Mouse (Mus musculus): ENCODE measurements at regions not wholly inside any gene's neighbourhood (a gene's known extent, or its start where the extent isn't known, plus 50 kb on each side); places are given as distances from the start of the nearest gene placed in this dataset.

GRCm38 (mm10) chr13:45275391-45275790 is 114.2 kb upstream of the Mylip start:
- no peak for ATAC-seq (replicated peaks; ENCODE audit: insufficient number of reproducible peaks, low FRiP score, low TSS enrichment)
- no peaks in the 10 kb centered on the region for H3K9me3 ChIP-seq (replicated peaks; ENCODE audit: control insufficient read depth, low read length)
- no peaks in the 10 kb centered on the region for H3K36me3 ChIP-seq (ENCODE audit: control insufficient read depth, insufficient read depth, low read length)
- no peak overlapping the region for H3K4me2 ChIP-seq
- H3K27me3 ChIP-seq (ENCODE audit: control insufficient read depth, insufficient read depth, low read length): no peaks in the 10 kb centered on the region
- no peak overlapping the region for H3K4me3 ChIP-seq (ENCODE audit: low read depth, low read length)
- H3K27ac ChIP-seq (ENCODE audit: low read depth, low read length): no peak overlapping the region
- peaks cover 12% of the 10 kb centered on the region for H3K4me1 ChIP-seq (ENCODE audit: control insufficient read depth, insufficient read depth, low read length)
- WGBS (ENCODE audit: insufficient replicate concordance): 51% methylated on average over 5 of the region's 5 CpGs
- no peak overlapping the region for H3K9ac ChIP-seq (ENCODE audit: low read depth, low read length)

- Histone ChIP-seq H3K36me3 (ENCODE audit: control insufficient read depth, insufficient read depth, low read length) (no peaks in the 10 kb centered on the region), H3K27me3 (ENCODE audit: control insufficient read depth, insufficient read depth, low read length) (no peaks in the 10 kb centered on the region), H3K4me3 (ENCODE audit: low read depth, low read length) (no peak overlapping the region), H3K27ac (ENCODE audit: low read depth, low read length) (no peak overlapping the region), H3K9ac (ENCODE audit: low read depth, low read length) (no peak overlapping the region), H3K4me1 (ENCODE audit: control insufficient read depth, insufficient read depth, low read length) (peaks cover 12% of the 10 kb centered on the region), H3K4me2 (no peak overlapping the region), H3K9me3 (replicated peaks; ENCODE audit: control insufficient read depth, low read length) (no peaks in the 10 kb centered on the region)
- no peak for ATAC-seq (replicated peaks; ENCODE audit: insufficient number of reproducible peaks, low FRiP score, low TSS enrichment)
- WGBS (ENCODE audit: insufficient replicate concordance): 59% methylated on average over 7 of the region's 7 CpGs
Measured at GRCm38 (mm10) chr13:45277842-45278416, 111.6 kb upstream of the Mylip start.

- no peaks in the 10 kb centered on the region for H3K36me3 ChIP-seq (ENCODE audit: control insufficient read depth, insufficient read depth, low read length)
- no peaks in the 10 kb centered on the region for H3K4me1 ChIP-seq (ENCODE audit: control insufficient read depth, insufficient read depth, low read length)
- H3K4me3 ChIP-seq (ENCODE audit: low read depth, low read length): no peak overlapping the region
- H3K4me2 ChIP-seq: no peak overlapping the region
- no peak for ATAC-seq (replicated peaks; ENCODE audit: insufficient number of reproducible peaks, low FRiP score, low TSS enrichment)
- no peak overlapping the region for H3K9ac ChIP-seq (ENCODE audit: low read depth, low read length)
- 81% methylated on average over 8 of the region's 8 CpGs for WGBS (ENCODE audit: insufficient replicate concordance)
- H3K27me3 ChIP-seq (ENCODE audit: control insufficient read depth, insufficient read depth, low read length): no peaks in the 10 kb centered on the region
- H3K9me3 ChIP-seq (replicated peaks; ENCODE audit: control insufficient read depth, low read length): no peaks in the 10 kb centered on the region
- H3K27ac ChIP-seq (ENCODE audit: low read depth, low read length): no peak overlapping the region
Measured at GRCm38 (mm10) chr13:45281106-45281505, 108.4 kb upstream of the Mylip start.

- ATAC-seq (replicated peaks; ENCODE audit: insufficient number of reproducible peaks, low FRiP score, low TSS enrichment): no peak
Measured at GRCm38 (mm10) chr13:45286651-45287050, 102.9 kb upstream of the Mylip start.

GRCm38 (mm10) chr13:45287217-45287616 is 102.3 kb upstream of the Mylip start:
- H3K4me3 ChIP-seq (ENCODE audit: low read depth, low read length): no peak overlapping the region
- no peak overlapping the region for H3K9ac ChIP-seq (ENCODE audit: low read depth, low read length)
- ATAC-seq (replicated peaks; ENCODE audit: insufficient number of reproducible peaks, low FRiP score, low TSS enrichment): no peak
- no peak overlapping the region for H3K4me2 ChIP-seq
- H3K4me1 ChIP-seq (ENCODE audit: control insufficient read depth, insufficient read depth, low read length): no peaks in the 10 kb centered on the region
- no peaks in the 10 kb centered on the region for H3K27me3 ChIP-seq (ENCODE audit: control insufficient read depth, insufficient read depth, low read length)
- H3K36me3 ChIP-seq (ENCODE audit: control insufficient read depth, insufficient read depth, low read length): no peaks in the 10 kb centered on the region
- H3K9me3 ChIP-seq (replicated peaks; ENCODE audit: control insufficient read depth, low read length): no peaks in the 10 kb centered on the region
- no peak overlapping the region for H3K27ac ChIP-seq (ENCODE audit: low read depth, low read length)
- 84% methylated on average over 4 of the region's 4 CpGs for WGBS (ENCODE audit: insufficient replicate concordance)

More at GRCm38 (mm10) chr13:45286651-45287050, 102.9 kb upstream of the Mylip start:
- no peaks in the 10 kb centered on the region for H3K9me3 ChIP-seq (replicated peaks; ENCODE audit: control insufficient read depth, low read length)
- H3K4me3 ChIP-seq (ENCODE audit: low read depth, low read length): no peak overlapping the region
- H3K4me2 ChIP-seq: no peak overlapping the region
- H3K4me1 ChIP-seq (ENCODE audit: control insufficient read depth, insufficient read depth, low read length): no peaks in the 10 kb centered on the region
- no peaks in the 10 kb centered on the region for H3K27me3 ChIP-seq (ENCODE audit: control insufficient read depth, insufficient read depth, low read length)
- no peak overlapping the region for H3K27ac ChIP-seq (ENCODE audit: low read depth, low read length)
- no peaks in the 10 kb centered on the region for H3K36me3 ChIP-seq (ENCODE audit: control insufficient read depth, insufficient read depth, low read length)
- 83% methylated on average over 2 of the region's 2 CpGs for WGBS (ENCODE audit: insufficient replicate concordance)
- H3K9ac ChIP-seq (ENCODE audit: low read depth, low read length): no peak overlapping the region

- H3K4me2 ChIP-seq: no peak overlapping the region
- no peak for ATAC-seq (replicated peaks; ENCODE audit: insufficient number of reproducible peaks, low FRiP score, low TSS enrichment)
- H3K27ac ChIP-seq (ENCODE audit: low read depth, low read length): no peak overlapping the region
- 90% methylated on average over 11 of the region's 11 CpGs for WGBS (ENCODE audit: insufficient replicate concordance)
- H3K9me3 ChIP-seq (replicated peaks; ENCODE audit: control insufficient read depth, low read length): no peaks in the 10 kb centered on the region
- H3K4me3 ChIP-seq (ENCODE audit: low read depth, low read length): no peak overlapping the region
- no peak overlapping the region for H3K9ac ChIP-seq (ENCODE audit: low read depth, low read length)
- H3K36me3 ChIP-seq (ENCODE audit: control insufficient read depth, insufficient read depth, low read length): no peaks in the 10 kb centered on the region
- no peaks in the 10 kb centered on the region for H3K4me1 ChIP-seq (ENCODE audit: control insufficient read depth, insufficient read depth, low read length)
- no peaks in the 10 kb centered on the region for H3K27me3 ChIP-seq (ENCODE audit: control insufficient read depth, insufficient read depth, low read length)
Measured at GRCm38 (mm10) chr13:45289976-45290375, 99.6 kb upstream of the Mylip start.

- Histone ChIP-seq H3K4me2 (no peak overlapping the region), H3K4me3 (ENCODE audit: low read depth, low read length) (no peak overlapping the region), H3K27me3 (ENCODE audit: control insufficient read depth, insufficient read depth, low read length) (no peaks in the 10 kb centered on the region), H3K27ac (ENCODE audit: low read depth, low read length) (no peak overlapping the region), H3K36me3 (ENCODE audit: control insufficient read depth, insufficient read depth, low read length) (no peaks in the 10 kb centered on the region), H3K9me3 (replicated peaks; ENCODE audit: control insufficient read depth, low read length) (no peaks in the 10 kb centered on the region), H3K4me1 (ENCODE audit: control insufficient read depth, insufficient read depth, low read length) (no peaks in the 10 kb centered on the region), H3K9ac (ENCODE audit: low read depth, low read length) (no peak overlapping the region)
- no peak for ATAC-seq (replicated peaks; ENCODE audit: insufficient number of reproducible peaks, low FRiP score, low TSS enrichment)
- 82% methylated on average over 10 of the region's 10 CpGs for WGBS (ENCODE audit: insufficient replicate concordance)
Measured at GRCm38 (mm10) chr13:45294691-45295090, 94.9 kb upstream of the Mylip start.

GRCm38 (mm10) chr13:45300610-45301009 is 88.9 kb upstream of the Mylip start:
- Histone ChIP-seq H3K9ac (ENCODE audit: low read depth, low read length) (no peak overlapping the region), H3K4me2 (no peak overlapping the region), H3K4me1 (ENCODE audit: control insufficient read depth, insufficient read depth, low read length) (no peaks in the 10 kb centered on the region), H3K9me3 (replicated peaks; ENCODE audit: control insufficient read depth, low read length) (no peaks in the 10 kb centered on the region), H3K27me3 (ENCODE audit: control insufficient read depth, insufficient read depth, low read length) (no peaks in the 10 kb centered on the region), H3K4me3 (ENCODE audit: low read depth, low read length) (no peak overlapping the region), H3K27ac (ENCODE audit: low read depth, low read length) (no peak overlapping the region), H3K36me3 (ENCODE audit: control insufficient read depth, insufficient read depth, low read length) (no peaks in the 10 kb centered on the region)
- 84% methylated on average over 8 of the region's 8 CpGs for WGBS (ENCODE audit: insufficient replicate concordance)
- no peak for ATAC-seq (replicated peaks; ENCODE audit: insufficient number of reproducible peaks, low FRiP score, low TSS enrichment)

GRCm38 (mm10) chr13:45301191-45301905 is 88.2 kb upstream of the Mylip start:
- H3K9ac ChIP-seq (ENCODE audit: low read depth, low read length): no peak overlapping the region
- no peaks in the 10 kb centered on the region for H3K9me3 ChIP-seq (replicated peaks; ENCODE audit: control insufficient read depth, low read length)
- H3K4me3 ChIP-seq (ENCODE audit: low read depth, low read length): no peak overlapping the region
- no peaks in the 10 kb centered on the region for H3K36me3 ChIP-seq (ENCODE audit: control insufficient read depth, insufficient read depth, low read length)
- no peak overlapping the region for H3K27ac ChIP-seq (ENCODE audit: low read depth, low read length)
- H3K4me1 ChIP-seq (ENCODE audit: control insufficient read depth, insufficient read depth, low read length): no peaks in the 10 kb centered on the region
- no peak overlapping the region for H3K4me2 ChIP-seq
- 74% methylated on average over 10 of the region's 10 CpGs for WGBS (ENCODE audit: insufficient replicate concordance)
- no peaks in the 10 kb centered on the region for H3K27me3 ChIP-seq (ENCODE audit: control insufficient read depth, insufficient read depth, low read length)
- no peak for ATAC-seq (replicated peaks; ENCODE audit: insufficient number of reproducible peaks, low FRiP score, low TSS enrichment)

Measured in heart, embryonic 11.5 days (tissue).